Mouse (Mus musculus) spleen, adult 2 months (tissue): ENCODE measurements around the gene Lrrc41. TPM values are rescaled to one million over a fixed set of nuclear protein-coding genes. Genes with fewer than 3 reads are reported as not detected.

Experiments used
- DNase-seq, 2 experiments: peaks; one replicate each; pipeline versions ENCODE4 v3.0.0 to v3.0.0-alpha.2; 2012 to 2021; ENCODE audit warnings: low spot score in 2 of 2, low read depth in 1 of 2
- H3K27ac ChIP-seq: fragments of 200-500 bp; 2 replicates; pipeline ENCODE4 v1.5.1; 2012; ENCODE audit warnings: low read length, inconsistent platforms; ENCODE audit not compliant: insufficient read depth
- H3K27me3 ChIP-seq: fragments of 200-500 bp; 2 replicates; pipeline ENCODE4 v1.6.1; 2012; ENCODE audit warnings: mild to moderate bottlenecking, moderate library complexity, low read length, inconsistent platforms; ENCODE audit not compliant: control insufficient read depth, insufficient read depth
- H3K36me3 ChIP-seq: fragments of 200-500 bp; 2 replicates; pipeline ENCODE4 v1.6.1; 2012; ENCODE audit warnings: mild to moderate bottlenecking, low read length, inconsistent platforms; ENCODE audit not compliant: control insufficient read depth, insufficient read depth
- H3K4me1 ChIP-seq: fragments of 200-500 bp; 2 replicates; pipeline ENCODE4 v1.6.1; 2011; ENCODE audit warnings: inconsistent platforms; ENCODE audit not compliant: control insufficient read depth, insufficient read depth, insufficient read length
- H3K4me3 ChIP-seq: fragments of 200-500 bp; 2 replicates; pipeline ENCODE4 v1.5.1; 2011; ENCODE audit warnings: mild to moderate bottlenecking, inconsistent platforms; ENCODE audit not compliant: insufficient read depth, insufficient read length; ENCODE audit errors: extremely low read depth
- CTCF ChIP-seq: fragments of 200-500 bp; IDR thresholded peaks from 2 replicates; pipeline ENCODE4 v1.5.1; 2011; ENCODE audit warnings: mild to moderate bottlenecking, inconsistent platforms; ENCODE audit not compliant: insufficient read depth, insufficient read length, insufficient replicate concordance; ENCODE audit errors: extremely low read depth
- POLR2A ChIP-seq: fragments of 200-500 bp; IDR thresholded peaks from 2 replicates; pipeline ENCODE4 v1.6.1; 2011; ENCODE audit warnings: low read depth, low read length, inconsistent platforms
- WGBS: fragments of 180-500 bp; shearing (Covaris S2); methylation state at CpG from one replicate; pipeline ENCODE4 v1.1.7; 2018; 5-methylcytosine and 5-hydroxymethylcytosine counted together
- polyA plus RNA-seq: library from polyadenylated mRNA; depleted of rRNA; stranded (reverse); fragments of >200 nt; gene quantifications from 2 replicates; pipeline ENCODE4 v1.2.3, GENCODE M21; 2012

Lrrc41 gene
- polyA plus RNA-seq, 1 experiment = 22.4 TPM

DNA sequence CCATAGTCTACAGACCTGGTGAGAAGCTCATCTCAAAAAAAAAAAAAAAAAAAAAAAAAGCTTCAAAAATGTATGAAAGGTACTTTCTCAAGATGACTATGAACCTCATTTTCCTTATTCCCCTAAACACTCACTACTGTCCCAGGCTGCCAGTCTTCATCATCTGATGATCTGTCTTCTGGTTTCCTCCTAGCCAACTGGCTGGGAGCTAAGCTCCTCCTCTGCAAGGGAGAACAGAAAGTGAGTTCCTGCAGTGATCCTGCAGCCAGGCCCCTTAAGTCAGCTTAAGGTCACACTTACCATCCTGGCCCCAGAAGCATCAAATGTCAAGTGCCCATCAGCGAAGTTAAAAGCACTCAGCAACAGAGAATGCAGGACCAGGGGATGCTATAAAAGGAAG is 47.7 kb downstream of the Lrrc41 start:
- Histone ChIP-seq H3K4me3 (no peak overlapping the region), H3K27me3 (no peaks in the 10 kb centered on the region), H3K4me1 (peaks cover 6% of the 10 kb centered on the region; the same call in 1 of the 2 replicates), H3K36me3 (no peaks in the 10 kb centered on the region), H3K27ac (no peak overlapping the region)
- no peak for DNase-seq
- TF ChIP-seq CTCF (no peak), POLR2A (no peak)
- WGBS = 3% methylated on average over 1 of the region's 1 CpGs

- peak within 1 kb of the TSS; percentile 87 for H3K4me3 ChIP-seq
- H3K36me3 ChIP-seq = no peaks in the 10 kb centered on the region
- peak; percentile 54 to 72 for DNase-seq
- peaks cover 6% of the 10 kb centered on the region; the same call in 1 of the 2 replicates for H3K4me1 ChIP-seq
- TF ChIP-seq CTCF (no peak), POLR2A (no peak)
- H3K27me3 ChIP-seq = no peaks in the 10 kb centered on the region
- no peak within 1 kb of the TSS for H3K27ac ChIP-seq
- 5% methylated on average over 24 of the region's 24 CpGs for WGBS
Measured at GRCm38 (mm10) chr4:116123602-116124519, 48.8 kb downstream of the Lrrc41 start, which contains the start of the genes Rad54l and Pomgnt1. Gene Rad54l (minus strand): TSS chr4:116123690. Gene Pomgnt1 (plus strand): TSS chr4:116123840.

- Histone ChIP-seq H3K27me3 (no peaks in the 10 kb centered on the region), H3K4me3 (no peak overlapping the region), H3K27ac (no peak overlapping the region), H3K4me1 (peaks cover 6% of the 10 kb centered on the region; the same call in 1 of the 2 replicates), H3K36me3 (no peaks in the 10 kb centered on the region)
- TF ChIP-seq POLR2A = no peak
- no peak for TF ChIP-seq CTCF
- DNase-seq = no peak
- 87% methylated on average over 4 of the region's 4 CpGs for WGBS
Measured at GRCm38 (mm10) chr4:116125803-116126386, 50.8 kb downstream of the Lrrc41 start.

- WGBS = 90% methylated on average over 6 of the region's 6 CpGs
- Histone ChIP-seq H3K36me3 (no peaks in the 10 kb centered on the region), H3K27ac (no peak overlapping the region), H3K27me3 (no peaks in the 10 kb centered on the region), H3K4me1 (peaks cover 3% of the 10 kb centered on the region; the same call in 1 of the 2 replicates), H3K4me3 (no peak overlapping the region)
- DNase-seq = no peak
- TF ChIP-seq POLR2A = no peak
- no peak for TF ChIP-seq CTCF
Measured at GRCm38 (mm10) chr4:116127956-116128355, 52.9 kb downstream of the Lrrc41 start.

DNA sequence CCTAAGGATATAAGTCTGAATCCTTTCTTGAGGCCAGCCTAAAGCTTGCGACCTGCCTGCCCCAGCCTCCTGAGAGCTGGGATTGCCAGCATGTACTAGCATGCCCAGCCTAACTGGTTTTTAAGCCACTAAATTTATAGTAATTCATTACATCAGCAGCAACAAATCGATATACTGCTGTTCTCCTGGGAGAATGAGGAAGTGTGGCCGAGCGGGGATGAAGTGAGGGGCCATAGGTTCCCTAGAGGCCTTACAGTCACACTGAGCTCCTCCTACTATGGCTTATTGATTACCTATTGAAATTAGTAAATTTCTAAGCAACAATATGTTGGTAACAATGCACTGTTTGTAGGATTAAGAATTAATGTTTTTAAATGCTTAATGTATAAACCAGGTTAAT is 58.1 kb downstream of the Lrrc41 start:
- no peak overlapping the region for H3K27ac ChIP-seq
- 49% methylated on average over 4 of the region's 4 CpGs for WGBS
- DNase-seq = no peak
- H3K4me1 ChIP-seq = peaks cover 4% of the 10 kb centered on the region; the same call in 1 of the 2 replicates
- TF ChIP-seq POLR2A (no peak), CTCF (no peak)
- no peaks in the 10 kb centered on the region for H3K36me3 ChIP-seq
- H3K4me3 ChIP-seq = no peak overlapping the region
- no peaks in the 10 kb centered on the region for H3K27me3 ChIP-seq

DNA sequence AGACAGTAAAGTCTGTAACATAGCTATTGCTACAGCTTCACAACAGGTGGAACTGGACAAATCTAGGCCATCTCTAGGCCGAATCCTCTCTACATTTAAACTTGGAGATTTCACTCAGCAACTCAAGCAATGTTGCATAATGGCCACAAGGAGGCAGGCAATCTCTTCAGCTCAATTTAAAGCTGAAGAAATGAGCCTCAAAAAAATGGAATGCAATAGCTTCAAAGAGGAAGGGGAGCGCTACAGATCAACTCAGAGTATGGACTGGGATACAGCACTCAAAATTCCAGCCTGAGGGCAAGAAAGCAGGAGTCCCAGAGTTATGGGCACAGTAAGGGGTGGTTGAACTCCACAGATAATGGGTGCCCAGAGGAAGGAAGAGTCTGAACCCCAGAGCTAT is 59.9 kb downstream of the Lrrc41 start:
- Histone ChIP-seq H3K27me3 (no peaks in the 10 kb centered on the region), H3K27ac (no peak overlapping the region), H3K4me1 (peaks cover 4% of the 10 kb centered on the region; the same call in 1 of the 2 replicates), H3K36me3 (no peaks in the 10 kb centered on the region), H3K4me3 (no peak overlapping the region)
- 44% methylated on average over 2 of the region's 2 CpGs for WGBS
- DNase-seq = no peak
- TF ChIP-seq POLR2A (no peak), CTCF (peak; percentile 18; the same call in 1 of the 2 replicates)
